Mouse (Mus musculus) layer of hippocampus, postnatal 10 days (tissue): ENCODE measurements around the gene Dmrtb1. TPM values are rescaled to one million over a fixed set of nuclear protein-coding genes. Genes with fewer than 3 reads are reported as not detected.

Experiments used
- DNase-seq, 2 experiments: peaks; one replicate each; pipeline ENCODE4 v3.0.0; 2021; ENCODE audit warnings: low spot score in 2 of 2
- long read RNA-seq: library from polyadenylated mRNA; stranded (forward); transcript quantifications from one replicate; pipeline ENCODE4 v2.0.0, GENCODE M21; 2023
- total RNA-seq, 2 experiments: library from RNA; stranded (reverse); gene quantifications; 2 replicates each; pipeline ENCODE4 v1.2.3; 2021

The Dmrtb1 gene
- 1 to 10 TPM; 2.5 to 3.2 TPM for total RNA-seq
- long read RNA-seq, transcript Dmrtb1-202 (3 exons, 704 nt): major isoform, 6 of 7 reads
- long read RNA-seq, partial matches to known transcripts: 0 of 7 reads
- long read RNA-seq, other reads (novel, unspliced or antisense): 1 of 7 reads

- no peak for DNase-seq
Observed at GRCm38 (mm10) chr4:107684130-107684529, at the start of gene Dmrtb1. Dmrtb1 (minus strand) TSS chr4:107684230.

GRCm38 (mm10) chr4:107733603-107734002 is 49.6 kb upstream of the Dmrtb1 start:
- DNase-seq: no peak

GRCm38 (mm10) chr4:107732624-107733023 is 48.6 kb upstream of the Dmrtb1 start:
- DNase-seq: no peak

GRCm38 (mm10) chr4:107732182-107732581 is 48.2 kb upstream of the Dmrtb1 start:
- DNase-seq: no peak

GRCm38 (mm10) chr4:107731088-107731465 is 47.0 kb upstream of the Dmrtb1 start:
- peak in 1 of 2 experiments; percentile 22 for DNase-seq

- DNase-seq: no peak
Observed at GRCm38 (mm10) chr4:107730391-107731087, 46.5 kb upstream of the Dmrtb1 start.

- peak in 1 of 2 experiments; percentile 12 for DNase-seq
Observed at GRCm38 (mm10) chr4:107725432-107725831, 41.4 kb upstream of the Dmrtb1 start.

- DNase-seq: no peak
Observed at GRCm38 (mm10) chr4:107720043-107720830, 36.2 kb upstream of the Dmrtb1 start.

- DNase-seq: no peak
Observed at GRCm38 (mm10) chr4:107719161-107719560, 35.1 kb upstream of the Dmrtb1 start.

- no peak for DNase-seq
Observed at GRCm38 (mm10) chr4:107718720-107719119, 34.7 kb upstream of the Dmrtb1 start.

- DNase-seq: peak in 1 of 2 experiments; percentile 11
Observed at GRCm38 (mm10) chr4:107717718-107718313, 33.8 kb upstream of the Dmrtb1 start.

GRCm38 (mm10) chr4:107716754-107717299 is 32.8 kb upstream of the Dmrtb1 start:
- peak in 1 of 2 experiments; percentile 34 for DNase-seq

- DNase-seq: no peak
Observed at GRCm38 (mm10) chr4:107706884-107707283, 22.9 kb upstream of the Dmrtb1 start.

GRCm38 (mm10) chr4:107704185-107704584 is 20.2 kb upstream of the Dmrtb1 start:
- no peak for DNase-seq

GRCm38 (mm10) chr4:107701679-107702078 is 17.6 kb upstream of the Dmrtb1 start:
- no peak for DNase-seq

- DNase-seq: peak; percentile 68 to 78
Observed at GRCm38 (mm10) chr4:107701116-107701515, 17.1 kb upstream of the Dmrtb1 start.

GRCm38 (mm10) chr4:107699271-107699670 is 15.2 kb upstream of the Dmrtb1 start:
- no peak for DNase-seq

- no peak for DNase-seq
Observed at GRCm38 (mm10) chr4:107693816-107694215, 9.8 kb upstream of the Dmrtb1 start.

GRCm38 (mm10) chr4:107688213-107688612 is 4.2 kb upstream of the Dmrtb1 start:
- no peak for DNase-seq

- DNase-seq: no peak
Observed at GRCm38 (mm10) chr4:107687127-107687526, 3.1 kb upstream of the Dmrtb1 start.

GRCm38 (mm10) chr4:107683006-107683756 is 849 bp downstream of the Dmrtb1 start:
- no peak for DNase-seq
